Mouse (Mus musculus) stomach, embryonic 14.5 days (tissue): ENCODE data around the gene Lyz1. TPM values are rescaled to one million over a fixed set of nuclear protein-coding genes. Genes with fewer than 3 reads are reported as not detected.
"Not testable (repeated sequence)": the region's sequence is repeated elsewhere in the genome, so short reads cannot be mapped to it uniquely, and the experiment has no call there.

Experiments
- ATAC-seq: fragments of 200-750 bp; cut with Nextera tagmentation; 2 replicates; pipeline ENCODE4 v1.8.0; 2017; ENCODE audit warnings: low read depth, moderate TSS enrichment; ENCODE audit not compliant: insufficient number of reproducible peaks, insufficient read depth, low FRiP score
- H3K27ac ChIP-seq: fragments of 300-500 bp; sonication (generic); 2 replicates; pipeline ENCODE4 v1.5.1; 2014; ENCODE audit warnings: mild to moderate bottlenecking, low read length, moderate library complexity, mixed read lengths
- H3K27me3 ChIP-seq: fragments of 300-500 bp; sonication (generic); 2 replicates; pipeline ENCODE4 v1.6.1; 2014; ENCODE audit warnings: low read length, control low read depth, mixed read lengths; ENCODE audit not compliant: control insufficient read depth, insufficient read depth
- H3K36me3 ChIP-seq: fragments of 300-500 bp; sonication (generic); 2 replicates; pipeline ENCODE4 v1.6.1; 2014; ENCODE audit warnings: mild to moderate bottlenecking, control low read depth, low read length, moderate library complexity, mixed read lengths; ENCODE audit not compliant: control insufficient read depth, insufficient read depth
- H3K4me1 ChIP-seq: fragments of 300-500 bp; sonication (generic); 2 replicates; pipeline ENCODE4 v1.6.1; 2014; ENCODE audit warnings: low read length, control low read depth, mixed read lengths; ENCODE audit not compliant: control insufficient read depth, insufficient read depth
- H3K4me2 ChIP-seq: fragments of 300-500 bp; sonication (generic); replicated peaks from 2 replicates; pipeline ENCODE4 v1.6.1; 2014; ENCODE audit warnings: low read depth, low read length, control low read depth
- H3K4me3 ChIP-seq: fragments of 300-500 bp; sonication (generic); 2 replicates; pipeline ENCODE4 v1.5.1; 2014; ENCODE audit warnings: low read depth, low read length, control low read depth
- H3K9ac ChIP-seq: fragments of 300-500 bp; sonication (generic); replicated peaks from 2 replicates; pipeline ENCODE4 v1.6.1; 2014; ENCODE audit warnings: low read depth, mild to moderate bottlenecking, control low read depth, low read length, moderate library complexity, mixed read lengths
- H3K9me3 ChIP-seq: fragments of 300-500 bp; sonication (generic); 2 replicates; pipeline ENCODE4 v1.6.1; 2016; ENCODE audit warnings: low read depth, low read length, control low read depth; ENCODE audit not compliant: control insufficient read depth
- WGBS: fragments of 180-500 bp; shearing (Covaris S2); extraction: QIAGEN DNeasy Blood & Tissue Kit; methylation state at CpG from one replicate; pipeline ENCODE4 v1.1.7; 2014; 5-methylcytosine and 5-hydroxymethylcytosine counted together
- polyA plus RNA-seq: library from polyadenylated mRNA; unstranded; fragments of >200 nt; fragmentation: Nextera tagmentation; extraction: Ambion mirVana; gene quantifications from 2 replicates; pipeline ENCODE4 v1.2.1, GENCODE M21; 2014

Gene Lyz1
- polyA plus RNA-seq, 1 experiment from 2014 or later: not detected

DNA sequence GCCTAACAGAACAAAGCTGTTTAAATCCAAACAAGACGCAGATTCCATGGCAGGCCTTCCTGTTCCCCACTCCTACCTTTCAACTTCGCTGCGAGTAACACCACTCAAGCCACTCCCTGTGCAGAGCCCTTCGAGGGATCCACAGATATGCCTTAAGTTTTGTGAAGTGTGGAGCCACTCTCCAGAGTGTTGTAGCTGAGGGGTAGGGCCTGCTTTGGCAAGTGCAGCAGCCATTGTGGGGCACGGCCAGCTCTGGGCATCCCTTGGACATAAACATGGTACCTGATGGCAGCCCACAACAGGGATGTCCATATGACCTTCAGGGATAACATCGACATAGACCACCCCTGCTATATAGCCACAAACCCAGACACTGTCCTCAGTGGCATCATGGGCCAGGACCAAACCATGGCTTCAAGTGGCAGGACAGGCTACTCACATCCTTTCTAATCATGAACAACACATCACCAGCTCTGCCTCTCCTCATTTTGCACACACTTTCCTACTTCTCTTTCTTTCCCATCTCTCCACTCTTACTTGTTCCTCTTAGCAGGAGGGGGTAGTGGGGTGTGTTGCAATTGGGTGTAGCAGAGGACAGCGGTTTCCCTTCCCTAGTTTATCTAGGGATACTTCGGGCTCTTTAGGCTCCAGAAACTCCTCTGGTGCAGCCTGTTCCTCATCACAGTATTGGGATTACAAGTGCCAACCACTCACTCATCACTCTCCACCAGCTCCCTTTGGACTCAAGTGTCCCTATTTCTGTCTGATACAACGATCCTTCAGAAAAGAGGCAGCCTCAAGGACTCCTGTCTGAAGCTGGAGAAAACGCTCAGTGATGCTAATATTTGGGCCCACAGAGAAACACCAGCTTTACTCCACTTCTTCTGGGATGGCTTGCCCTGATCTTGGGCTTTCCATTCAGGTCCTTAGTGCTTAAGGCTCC lies 7.8 kb downstream of the Lyz1 start:
- 78% methylated on average over 10 of the region's 10 CpGs for WGBS
- Histone ChIP-seq H3K36me3 (no peaks in the 10 kb centered on the region), H3K4me1 (no peaks in the 10 kb centered on the region), H3K27ac (no peak overlapping the region), H3K9ac (no peak overlapping the region), H3K4me2 (no peak overlapping the region), H3K9me3 (no peaks in the 10 kb centered on the region), H3K27me3 (no peaks in the 10 kb centered on the region), H3K4me3 (no peak overlapping the region)
- ATAC-seq: no peak

DNA sequence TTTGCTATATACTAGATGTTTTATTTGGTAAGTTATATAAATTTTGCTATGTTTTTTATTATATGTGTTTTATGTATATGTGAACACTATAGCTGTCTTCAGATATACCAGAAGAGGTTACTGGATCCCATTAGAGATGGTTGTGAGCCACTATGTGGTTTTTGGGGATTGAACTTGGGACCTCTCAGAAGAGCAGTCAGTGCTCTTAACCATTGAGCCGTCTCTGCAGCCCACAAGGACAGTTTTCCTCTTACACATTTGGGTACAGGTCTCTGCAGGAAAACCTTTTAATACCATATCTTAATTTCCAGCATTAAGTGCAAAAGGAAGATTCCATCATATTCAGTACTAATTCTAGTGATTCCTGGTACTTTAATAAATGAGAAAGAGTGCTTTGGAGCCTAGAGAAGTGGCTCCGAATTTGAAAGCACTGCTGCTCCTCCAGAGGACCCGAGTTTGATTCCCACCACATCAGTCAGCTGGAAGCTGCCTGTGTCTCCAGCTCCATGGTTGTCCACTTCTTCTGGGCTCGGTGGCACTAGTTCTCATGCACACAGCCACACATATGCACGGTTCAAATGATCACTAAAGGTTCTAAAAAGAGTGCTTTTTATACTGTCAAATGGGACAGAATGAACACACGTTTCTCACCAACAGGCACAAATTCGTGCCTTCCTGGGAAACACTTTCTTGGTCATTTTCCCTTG lies 8.6 kb downstream of the Lyz1 start:
- H3K4me1 ChIP-seq: no peaks in the 10 kb centered on the region
- WGBS: 82% methylated on average over 7 of the region's 7 CpGs
- no peak overlapping the region for H3K9ac ChIP-seq
- no peaks in the 10 kb centered on the region for H3K9me3 ChIP-seq
- H3K4me2 ChIP-seq: no peak overlapping the region
- H3K27me3 ChIP-seq: no peaks in the 10 kb centered on the region
- H3K27ac ChIP-seq: no peak overlapping the region
- no peak overlapping the region for H3K4me3 ChIP-seq
- ATAC-seq: no peak
- H3K36me3 ChIP-seq: no peaks in the 10 kb centered on the region

DNA sequence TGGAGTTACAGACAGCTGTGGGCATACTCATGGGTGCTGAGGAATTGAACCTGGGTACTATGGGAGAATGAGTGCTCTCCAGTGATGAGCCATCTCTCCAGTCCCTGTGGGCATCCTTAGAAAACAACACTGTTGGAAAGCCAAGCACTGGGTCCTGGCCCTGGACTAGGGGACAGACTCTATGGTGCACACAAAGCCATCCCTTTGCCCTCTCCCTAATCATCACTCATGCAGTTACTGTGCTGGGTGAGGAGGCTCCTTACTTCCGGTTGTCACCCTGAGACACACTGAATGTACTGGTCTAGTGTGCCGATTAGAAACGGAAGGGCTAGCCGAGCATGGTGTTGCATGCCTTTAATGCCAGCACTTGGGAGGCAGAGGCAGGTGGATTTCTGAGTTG lies 9.5 kb downstream of the Lyz1 start:
- H3K4me1 ChIP-seq, H3K9ac ChIP-seq, H3K36me3 ChIP-seq, H3K9me3 ChIP-seq, H3K4me2 ChIP-seq, H3K4me3 ChIP-seq, H3K27ac ChIP-seq, H3K27me3 ChIP-seq, ATAC-seq: not testable (repeated sequence)
- WGBS: 85% methylated on average over 4 of the region's 4 CpGs

DNA sequence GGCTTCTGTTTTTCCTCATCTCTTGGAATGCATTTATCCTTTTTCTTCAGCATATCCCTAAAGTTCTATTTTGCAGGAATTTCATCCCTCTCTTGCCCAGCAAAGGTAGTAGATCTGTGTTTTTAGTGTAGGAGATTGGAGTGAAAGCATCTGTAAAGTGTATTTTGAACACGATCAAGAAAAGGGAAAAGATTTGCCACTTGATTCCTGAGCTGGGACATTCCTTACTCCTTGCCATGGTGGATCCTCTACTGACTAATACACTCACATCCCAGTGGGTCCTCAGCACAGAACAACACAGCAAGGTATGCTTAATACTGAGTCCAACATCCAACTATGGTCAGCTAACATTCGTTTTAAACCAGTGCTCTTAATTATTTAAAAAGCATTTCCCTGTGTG lies 10.1 kb downstream of the Lyz1 start:
- 57% methylated on average over 2 of the region's 2 CpGs for WGBS
- no peaks in the 10 kb centered on the region for H3K36me3 ChIP-seq

DNA sequence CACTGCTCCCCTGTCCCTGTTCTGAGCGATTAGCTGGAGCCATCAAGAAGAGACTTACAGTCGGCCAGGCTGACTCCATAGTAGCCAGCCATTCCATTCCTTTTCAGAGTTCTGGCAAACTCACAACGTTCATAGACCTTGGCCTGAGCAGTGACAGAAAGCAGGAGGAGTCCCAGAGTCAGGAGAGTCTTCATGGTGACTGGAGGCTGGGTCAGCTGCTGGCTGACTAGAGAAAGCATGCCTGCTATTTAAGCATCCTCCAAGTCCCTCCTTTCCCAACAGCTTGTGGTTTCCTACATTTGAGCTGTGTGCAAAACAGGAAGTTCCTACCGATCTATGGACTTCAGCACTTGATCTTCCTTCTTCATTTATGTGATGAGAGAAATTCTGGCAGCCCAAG lies 10.6 kb downstream of the Lyz1 start, which contains the start of gene Lyz2:
TSS of gene Lyz2 (minus strand) at position 273 of the 400 bp plus-strand sequence.
- WGBS: 36% methylated on average over 4 of the region's 4 CpGs
- Histone ChIP-seq H3K27ac (peak within 1 kb of the TSS; percentile 63), H3K4me3 (no peak within 1 kb of the TSS), H3K27me3 (no peaks in the 10 kb centered on the region), H3K9me3 (no peaks in the 10 kb centered on the region), H3K4me2 (peak within 1 kb of the TSS; percentile 12; the same call in 1 of the 2 replicates), H3K9ac (no peak within 1 kb of the TSS), H3K36me3 (no peaks in the 10 kb centered on the region), H3K4me1 (no peaks in the 10 kb centered on the region)
- peak; percentile 23; the same call in 1 of the 2 replicates for ATAC-seq

More for the DNA sequence above, 10.1 kb downstream of the Lyz1 start:
- H3K4me2 ChIP-seq: no peak overlapping the region
- no peaks in the 10 kb centered on the region for H3K9me3 ChIP-seq
- H3K9ac ChIP-seq: no peak overlapping the region
- ATAC-seq: no peak
- peak overlapping the region; percentile 63 for H3K27ac ChIP-seq
- H3K27me3 ChIP-seq: no peaks in the 10 kb centered on the region
- no peak overlapping the region for H3K4me3 ChIP-seq
- no peaks in the 10 kb centered on the region for H3K4me1 ChIP-seq

DNA sequence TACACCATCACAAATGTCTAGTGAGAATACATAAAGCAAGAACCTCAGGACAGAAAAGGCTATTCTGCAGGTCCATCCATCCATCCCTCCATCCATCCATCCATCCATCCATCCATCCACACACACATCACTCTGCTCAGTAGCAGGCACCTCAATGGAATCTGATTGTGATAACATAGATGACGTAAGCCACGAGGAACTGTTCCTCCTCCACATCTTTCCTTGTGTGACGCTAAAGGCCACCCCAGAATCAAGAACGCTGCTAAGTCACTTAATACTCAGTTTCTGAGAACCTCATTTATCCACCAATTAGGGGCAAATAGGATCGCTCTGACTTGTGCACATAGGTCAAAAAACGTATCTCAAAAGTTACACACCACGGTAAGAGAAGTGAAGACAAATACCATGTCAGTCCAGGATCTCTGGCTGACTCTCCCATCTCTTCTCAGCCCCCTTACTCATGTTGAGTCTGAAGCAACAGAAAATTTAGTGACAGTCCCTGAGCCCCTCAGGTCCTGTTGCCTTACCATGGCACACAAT lies 11.2 kb downstream of the Lyz1 start:
- 75% methylated on average over 7 of the region's 7 CpGs for WGBS
- no peak for ATAC-seq
- no peak overlapping the region for H3K9ac ChIP-seq
- no peaks in the 10 kb centered on the region for H3K36me3 ChIP-seq
- H3K4me3 ChIP-seq: no peak overlapping the region
- no peaks in the 10 kb centered on the region for H3K4me1 ChIP-seq
- no peaks in the 10 kb centered on the region for H3K9me3 ChIP-seq
- peak overlapping the region; percentile 12; the same call in 1 of the 2 replicates for H3K4me2 ChIP-seq
- H3K27ac ChIP-seq: peak overlapping the region; percentile 63; the same call in 1 of the 2 replicates
- no peaks in the 10 kb centered on the region for H3K27me3 ChIP-seq

DNA sequence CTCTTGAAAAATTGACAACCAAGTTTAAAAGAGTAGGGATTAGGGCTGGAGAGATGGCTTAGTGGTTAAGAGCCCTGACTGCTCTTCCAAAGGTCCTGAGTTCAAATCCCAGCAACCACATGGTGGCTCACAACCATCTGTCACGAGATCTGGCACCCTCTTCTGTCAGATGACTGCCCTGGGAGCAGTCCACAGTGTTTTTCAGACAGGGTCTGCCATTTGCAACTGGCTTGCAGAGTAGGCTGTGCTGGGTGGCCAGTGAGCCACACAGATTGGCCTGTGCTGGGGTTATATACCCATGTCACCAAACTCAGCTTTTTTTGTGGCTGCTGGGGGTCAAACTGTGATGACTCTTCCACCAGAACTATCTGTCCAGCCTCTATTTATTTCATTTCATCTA lies 12.7 kb downstream of the Lyz1 start:
- H3K4me1 ChIP-seq: no peaks in the 10 kb centered on the region
- WGBS: 57% methylated on average over 1 of the region's 1 CpGs
- H3K9ac ChIP-seq: no peak overlapping the region

DNA sequence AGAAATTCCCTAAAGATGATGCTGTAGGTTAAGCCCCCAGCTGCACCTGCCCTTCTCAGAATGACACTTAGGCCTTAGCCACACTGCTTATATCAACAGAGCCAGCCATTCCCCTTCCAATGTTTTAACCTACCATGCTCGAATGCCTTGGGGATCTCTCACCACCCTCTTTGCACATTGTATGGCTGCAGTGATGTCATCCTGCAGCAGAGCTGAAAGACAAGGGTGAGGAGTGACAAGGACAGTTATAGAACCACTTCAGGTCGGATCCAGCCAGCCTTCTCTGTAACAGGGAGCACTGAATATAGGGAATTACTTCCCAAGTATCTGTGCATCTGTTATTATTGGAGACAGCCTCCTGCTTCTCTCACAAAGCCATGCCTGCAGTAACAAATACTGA lies 14.2 kb downstream of the Lyz1 start:
- H3K9me3 ChIP-seq, H3K27ac ChIP-seq, H3K27me3 ChIP-seq, H3K4me2 ChIP-seq, H3K9ac ChIP-seq, H3K4me1 ChIP-seq, H3K4me3 ChIP-seq, H3K36me3 ChIP-seq, ATAC-seq: not testable (repeated sequence)
- 60% methylated on average over 2 of the region's 2 CpGs for WGBS

More for the DNA sequence above, 12.7 kb downstream of the Lyz1 start:
- Histone ChIP-seq H3K27me3 (no peaks in the 10 kb centered on the region), H3K27ac (no peak overlapping the region), H3K36me3 (no peaks in the 10 kb centered on the region), H3K9me3 (no peaks in the 10 kb centered on the region), H3K4me2 (no peak overlapping the region), H3K4me3 (no peak overlapping the region)
- ATAC-seq: no peak
